Mouse (Mus musculus) liver, adult 2 months (tissue): ENCODE measurements around the gene Crip2. TPM values are rescaled to one million over a fixed set of nuclear protein-coding genes. Genes with fewer than 3 reads are reported as not detected.
A peak's percentile ranks its signal among the peaks of the same experiment; 100 is the strongest.

Source experiments
- DNase-seq: peaks from one replicate; pipeline ENCODE4 v3.0.0-alpha.2; 2011; ENCODE audit warnings: low read depth, low spot score; ENCODE audit errors: extremely low read depth
- H3K27ac ChIP-seq: fragments of 200-500 bp; replicated peaks from 2 replicates; pipeline ENCODE4 v1.5.1; 2012; ENCODE audit warnings: low read depth, mild to moderate bottlenecking, control low read depth, inconsistent platforms, low read length; ENCODE audit not compliant: insufficient read depth
- H3K27me3 ChIP-seq: fragments of 200-500 bp; 2 replicates; pipeline ENCODE4 v1.6.1; 2012; ENCODE audit warnings: mild to moderate bottlenecking, moderate library complexity, low read length, inconsistent platforms; ENCODE audit not compliant: control insufficient read depth, insufficient read depth
- H3K36me3 ChIP-seq: fragments of 200-500 bp; 2 replicates; pipeline ENCODE4 v1.6.1; 2012; ENCODE audit warnings: low read length, inconsistent platforms; ENCODE audit not compliant: control insufficient read depth, insufficient read depth
- H3K4me1 ChIP-seq: fragments of 200-500 bp; 2 replicates; pipeline ENCODE4 v1.6.1; 2011; ENCODE audit warnings: low read length; ENCODE audit not compliant: control insufficient read depth, insufficient read depth
- H3K4me3 ChIP-seq: fragments of 200-500 bp; 2 replicates; pipeline ENCODE4 v1.5.1; 2011; ENCODE audit warnings: low read depth, mild to moderate bottlenecking, control low read depth, low read length, moderate library complexity; ENCODE audit not compliant: insufficient read depth
- H3K79me2 ChIP-seq: fragments of 200-500 bp; 2 replicates; pipeline ENCODE4 v1.6.1; 2012; ENCODE audit warnings: inconsistent platforms, mild to moderate bottlenecking, low read length, moderate library complexity; ENCODE audit not compliant: control insufficient read depth, insufficient read depth
- H3K9ac ChIP-seq: fragments of 200-500 bp; 2 replicates; pipeline ENCODE4 v1.6.1; 2012; ENCODE audit warnings: low read depth, mild to moderate bottlenecking, control low read depth, inconsistent platforms, low read length
- CTCF ChIP-seq: fragments of 200-500 bp; IDR thresholded peaks from 2 replicates; pipeline ENCODE4 v1.5.1; 2011; ENCODE audit warnings: low read depth, low read length, control low read depth
- POLR2A ChIP-seq: fragments of 200-500 bp; IDR thresholded peaks from 2 replicates; pipeline ENCODE4 v1.6.1; 2011; ENCODE audit warnings: low read length, control low read depth; ENCODE audit not compliant: insufficient read depth; ENCODE audit errors: extremely low read depth
- WGBS: fragments of 180-500 bp; shearing (Covaris S2); methylation state at CpG from one replicate; pipeline ENCODE4 v1.1.7; 2018; 5-methylcytosine and 5-hydroxymethylcytosine counted together
- polyA plus RNA-seq: library from polyadenylated mRNA; depleted of rRNA; stranded (reverse); fragments of >200 nt; gene quantifications from 2 replicates; pipeline ENCODE4 v1.2.3, GENCODE M21; 2012
- total RNA-seq: library from RNA; depleted of rRNA; stranded (reverse); fragments of >200 nt; gene quantifications from 2 replicates; pipeline ENCODE4 v1.2.3, GENCODE M21; 2014

Gene Crip2
- total and polyA plus RNA-seq, 2 experiments, result 24.3 to 245 TPM

GRCm38 (mm10) chr12:113143164-113143563, 3.1 kb downstream of the Crip2 start:
- Histone ChIP-seq H3K4me3 (peak overlapping the region; percentile 43), H3K79me2 (no peaks in the 10 kb centered on the region), H3K9ac (peak overlapping the region; percentile 37), H3K27me3 (no peaks in the 10 kb centered on the region), H3K36me3 (no peaks in the 10 kb centered on the region; the same call in 1 of the 2 replicates), H3K4me1 (peaks cover 5% of the 10 kb centered on the region), H3K27ac (peak overlapping the region; percentile 45)
- no peak for DNase-seq
- TF ChIP-seq CTCF (no peak), POLR2A (no peak)
- 62% methylated on average over 7 of the region's 7 CpGs for WGBS

GRCm38 (mm10) chr12:113144001-113144756, 4.1 kb downstream of the Crip2 start:
- no peaks in the 10 kb centered on the region; the same call in 1 of the 2 replicates for H3K36me3 ChIP-seq
- no peak overlapping the region for H3K9ac ChIP-seq
- WGBS, result 81% methylated on average over 20 of the region's 20 CpGs
- H3K4me1 ChIP-seq, result peaks cover 5% of the 10 kb centered on the region
- peak; percentile 27 for DNase-seq
- TF ChIP-seq POLR2A, result no peak
- TF ChIP-seq CTCF, result peak; percentile 79
- no peaks in the 10 kb centered on the region for H3K27me3 ChIP-seq
- H3K79me2 ChIP-seq, result no peaks in the 10 kb centered on the region
- no peak overlapping the region for H3K4me3 ChIP-seq
- no peak overlapping the region for H3K27ac ChIP-seq

- no peak for DNase-seq
- H3K4me1 ChIP-seq, result peaks cover 5% of the 10 kb centered on the region
- H3K9ac ChIP-seq, result no peak overlapping the region
- H3K36me3 ChIP-seq, result no peaks in the 10 kb centered on the region; the same call in 1 of the 2 replicates
- TF ChIP-seq CTCF, result no peak
- no peak for TF ChIP-seq POLR2A
- no peaks in the 10 kb centered on the region for H3K27me3 ChIP-seq
- no peaks in the 10 kb centered on the region for H3K79me2 ChIP-seq
- H3K27ac ChIP-seq, result no peak overlapping the region
- WGBS, result 88% methylated on average over 16 of the region's 16 CpGs
- no peak overlapping the region for H3K4me3 ChIP-seq
Measured at GRCm38 (mm10) chr12:113144886-113145285, 4.8 kb downstream of the Crip2 start.

GRCm38 (mm10) chr12:113145591-113145990, 5.6 kb downstream of the Crip2 start:
- Histone ChIP-seq H3K27ac (no peak overlapping the region), H3K79me2 (no peaks in the 10 kb centered on the region), H3K36me3 (no peaks in the 10 kb centered on the region; the same call in 1 of the 2 replicates), H3K4me1 (peaks cover 5% of the 10 kb centered on the region), H3K27me3 (no peaks in the 10 kb centered on the region), H3K4me3 (no peak overlapping the region), H3K9ac (no peak overlapping the region)
- DNase-seq, result no peak
- 75% methylated on average over 5 of the region's 5 CpGs for WGBS
- TF ChIP-seq POLR2A, result no peak
- TF ChIP-seq CTCF, result no peak

- Histone ChIP-seq H3K4me1 (peaks cover 9% of the 10 kb centered on the region), H3K79me2 (no peaks in the 10 kb centered on the region), H3K4me3 (no peak within 1 kb of the TSS), H3K27ac (no peak within 1 kb of the TSS), H3K36me3 (no peaks in the 10 kb centered on the region; the same call in 1 of the 2 replicates), H3K9ac (no peak within 1 kb of the TSS), H3K27me3 (no peaks in the 10 kb centered on the region)
- peak; percentile 30 for DNase-seq
- TF ChIP-seq POLR2A, result no peak
- TF ChIP-seq CTCF, result peak; percentile 81
- 32% methylated on average over 45 of the region's 45 CpGs for WGBS
Measured at GRCm38 (mm10) chr12:113146112-113147057, 6.3 kb downstream of the Crip2 start, which contains the start of gene Crip1. Gene Crip1 (plus strand): TSS chr12:113146316.
